Mouse (Mus musculus) thymus, adult 2 months (tissue): Measurements from ENCODE around the gene Foxd2. TPM values are rescaled to one million over a fixed set of nuclear protein-coding genes. Genes with fewer than 3 reads are reported as not detected.

Source experiments
- DNase-seq: peaks from one replicate; pipeline ENCODE4 v3.0.0; 2021
- H3K27ac ChIP-seq: fragments of 200-500 bp; 2 replicates; pipeline ENCODE4 v1.5.1; 2012; ENCODE audit warnings: low read length, control low read depth; ENCODE audit not compliant: control insufficient read depth, insufficient read depth
- H3K27me3 ChIP-seq: fragments of 200-500 bp; 2 replicates; pipeline ENCODE4 v1.6.1; 2012; ENCODE audit warnings: mild to moderate bottlenecking, low read length, moderate library complexity, mixed read lengths; ENCODE audit not compliant: control insufficient read depth, insufficient read depth
- H3K36me3 ChIP-seq: fragments of 200-500 bp; 2 replicates; pipeline ENCODE4 v1.6.1; 2012; ENCODE audit warnings: mild to moderate bottlenecking, low read length, moderate library complexity; ENCODE audit not compliant: control insufficient read depth, insufficient read depth
- H3K4me1 ChIP-seq: fragments of 200-500 bp; replicated peaks from 2 replicates; pipeline ENCODE4 v1.6.1; 2012; ENCODE audit warnings: low read length; ENCODE audit not compliant: control insufficient read depth, insufficient read depth
- H3K4me3 ChIP-seq: fragments of 200-500 bp; 2 replicates; pipeline ENCODE4 v1.5.1; 2012; ENCODE audit warnings: mild to moderate bottlenecking, low read length, control low read depth, moderate library complexity; ENCODE audit not compliant: control insufficient read depth, insufficient read depth
- CTCF ChIP-seq: fragments of 200-500 bp; IDR thresholded peaks from 2 replicates; pipeline ENCODE4 v1.5.1; 2012; ENCODE audit warnings: mild to moderate bottlenecking, control low read depth, low read length, moderate library complexity, borderline replicate concordance; ENCODE audit not compliant: control insufficient read depth, poor library complexity, insufficient read depth; ENCODE audit errors: extremely low read depth
- POLR2A ChIP-seq: fragments of 200-500 bp; IDR thresholded peaks from 2 replicates; pipeline ENCODE4 v1.6.1; 2012; ENCODE audit warnings: mild to moderate bottlenecking, low read length, control low read depth, moderate library complexity; ENCODE audit not compliant: control insufficient read depth, poor library complexity, insufficient read depth; ENCODE audit errors: extremely low read depth
- WGBS: fragments of 180-500 bp; shearing (Covaris S2); methylation state at CpG from one replicate; pipeline ENCODE4 v1.1.7; 2018; 5-methylcytosine and 5-hydroxymethylcytosine counted together
- polyA plus RNA-seq: library from polyadenylated mRNA; depleted of rRNA; stranded (reverse); fragments of >200 nt; gene quantifications from 2 replicates; pipeline ENCODE4 v1.2.3, GENCODE M21; 2012

Foxd2 gene
- polyA plus RNA-seq, 1 experiment, result 1.4 TPM

GRCm38 (mm10) chr4:114913594-114913962 is 4.9 kb upstream of the Foxd2 start:
- Histone ChIP-seq H3K36me3 (no peaks in the 10 kb centered on the region), H3K4me3 (no peak overlapping the region), H3K27me3 (no peaks in the 10 kb centered on the region; the same call in 1 of the 2 replicates), H3K27ac (no peak overlapping the region), H3K4me1 (no peaks in the 10 kb centered on the region)
- 73% methylated on average over 13 of the region's 13 CpGs for WGBS
- no peak for TF ChIP-seq POLR2A
- no peak for TF ChIP-seq CTCF
- DNase-seq, result peak; percentile 34

DNA sequence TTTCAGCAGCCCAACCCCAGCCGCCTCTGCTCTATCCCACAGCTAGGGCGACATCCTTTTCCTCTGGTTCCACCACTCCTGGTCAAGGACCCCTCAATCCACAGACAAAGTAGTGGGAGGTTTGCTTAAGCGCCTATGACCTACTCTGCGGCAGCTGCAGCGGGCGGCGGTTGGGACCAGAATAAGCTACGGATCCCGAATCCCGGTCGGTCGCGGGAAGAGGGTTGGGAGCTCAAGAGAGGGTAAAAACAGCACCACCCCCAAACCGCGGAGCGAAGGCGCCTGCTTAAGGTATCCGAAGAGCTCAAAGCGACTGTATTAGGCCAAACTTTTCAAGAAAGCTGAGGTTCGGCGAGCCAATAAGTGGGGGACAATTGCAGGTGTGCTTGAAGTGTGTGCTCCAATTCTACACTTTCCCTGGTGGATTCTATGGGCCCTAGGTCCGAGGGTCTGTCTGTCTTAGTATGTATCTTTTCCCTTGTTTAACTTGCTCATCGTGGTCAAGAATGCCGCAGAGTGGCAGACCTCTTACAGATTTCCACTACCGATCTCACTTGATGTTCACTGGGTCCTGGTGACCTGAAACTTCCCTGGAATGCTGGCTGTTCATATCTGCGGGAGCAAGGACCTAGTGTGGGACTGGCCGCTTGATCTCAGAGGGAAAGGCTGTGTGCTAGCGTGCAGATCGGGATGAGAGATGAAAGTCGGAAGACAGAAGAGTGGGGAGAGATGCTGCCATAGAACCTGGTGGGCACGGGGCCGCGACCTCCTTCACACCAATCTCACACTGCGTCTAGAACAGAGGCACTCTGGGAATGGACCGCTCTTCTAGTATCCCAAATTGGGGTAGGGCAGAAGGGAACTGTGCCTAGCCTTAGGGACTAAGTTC is 4.3 kb upstream of the Foxd2 start:
- no peaks in the 10 kb centered on the region for H3K36me3 ChIP-seq
- no peak overlapping the region for H3K4me3 ChIP-seq
- 85% methylated on average over 35 of the region's 35 CpGs for WGBS
- no peak overlapping the region for H3K27ac ChIP-seq
- H3K4me1 ChIP-seq, result peaks cover 3% of the 10 kb centered on the region
- TF ChIP-seq CTCF (no peak), POLR2A (no peak)
- DNase-seq, result no peak
- H3K27me3 ChIP-seq, result peaks cover 3% of the 10 kb centered on the region; the same call in 1 of the 2 replicates

DNA sequence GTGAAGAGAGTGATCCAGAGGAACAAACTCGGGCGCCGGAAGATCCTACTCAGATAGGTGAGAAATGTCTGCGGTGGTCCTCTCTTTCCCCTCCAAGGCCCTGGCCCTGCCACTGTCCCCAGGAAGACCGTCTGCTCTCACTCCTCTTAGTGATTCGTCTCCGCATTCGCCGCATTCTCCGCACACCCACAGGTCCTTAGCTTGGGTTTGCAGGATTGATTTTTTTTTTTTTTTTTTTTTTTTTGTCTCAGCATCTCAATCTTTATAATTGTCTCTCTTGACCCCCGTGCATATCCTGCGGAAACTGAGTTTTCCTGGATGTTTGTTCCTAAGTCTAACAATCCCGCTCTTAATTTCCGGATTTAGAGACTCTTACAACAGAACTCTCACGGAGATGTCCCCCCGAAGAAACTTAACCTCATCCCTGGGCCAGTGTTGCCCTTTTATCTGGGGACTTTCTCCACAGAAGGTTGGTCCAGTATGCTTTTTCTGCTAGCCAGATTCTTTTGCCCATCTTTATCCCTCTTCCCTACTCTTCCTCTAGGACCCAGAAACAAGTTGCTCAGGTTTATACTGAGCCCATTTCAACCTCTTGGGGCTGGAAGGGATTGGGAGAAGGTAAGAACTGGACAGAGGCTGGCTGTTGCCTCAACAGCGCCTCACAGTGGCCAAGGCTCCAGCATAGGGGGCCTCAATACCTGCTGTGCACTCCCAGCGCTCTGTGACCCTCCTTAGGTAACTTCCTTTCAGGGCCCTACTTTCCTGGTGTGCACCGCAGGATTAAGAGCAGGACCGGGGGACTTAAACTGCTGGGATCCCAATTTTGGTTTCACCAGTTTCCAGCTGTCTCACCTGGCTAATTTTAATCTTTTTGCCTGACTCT is 1.2 kb upstream of the Foxd2 start:
- TF ChIP-seq CTCF, result peak; percentile 72; the same call in 1 of the 2 replicates
- TF ChIP-seq POLR2A, result no peak
- Histone ChIP-seq H3K27ac (no peak overlapping the region), H3K4me3 (peak overlapping the region; percentile 79), H3K36me3 (no peaks in the 10 kb centered on the region), H3K27me3 (peaks cover 15% of the 10 kb centered on the region; the same call in 1 of the 2 replicates), H3K4me1 (peaks cover 11% of the 10 kb centered on the region)
- peak; percentile 73 for DNase-seq
- WGBS, result 12% methylated on average over 20 of the region's 20 CpGs

- no peaks in the 10 kb centered on the region for H3K36me3 ChIP-seq
- TF ChIP-seq POLR2A (no peak), CTCF (peak; percentile 28; the same call in 1 of the 2 replicates)
- DNase-seq, result peak; percentile 67
- no peak overlapping the region for H3K27ac ChIP-seq
- H3K4me1 ChIP-seq, result peaks cover 11% of the 10 kb centered on the region
- peaks cover 18% of the 10 kb centered on the region for H3K27me3 ChIP-seq
- 1% methylated on average over 103 of the region's 103 CpGs for WGBS
- peak overlapping the region; percentile 79 for H3K4me3 ChIP-seq
Observed at GRCm38 (mm10) chr4:114907951-114908828, 483 bp downstream of the Foxd2 start.

GRCm38 (mm10) chr4:114907056-114907917 is 1.4 kb downstream of the Foxd2 start:
- Histone ChIP-seq H3K27ac (no peak overlapping the region), H3K4me1 (peaks cover 11% of the 10 kb centered on the region), H3K4me3 (peak overlapping the region; percentile 79), H3K27me3 (peaks cover 21% of the 10 kb centered on the region), H3K36me3 (no peaks in the 10 kb centered on the region)
- no peak for DNase-seq
- TF ChIP-seq CTCF, result no peak
- TF ChIP-seq POLR2A, result no peak
- WGBS, result 19% methylated on average over 74 of the region's 74 CpGs
